Comparison of ENCODE assay signal across 26 mouse cellular contexts in the genomic region with DNA sequence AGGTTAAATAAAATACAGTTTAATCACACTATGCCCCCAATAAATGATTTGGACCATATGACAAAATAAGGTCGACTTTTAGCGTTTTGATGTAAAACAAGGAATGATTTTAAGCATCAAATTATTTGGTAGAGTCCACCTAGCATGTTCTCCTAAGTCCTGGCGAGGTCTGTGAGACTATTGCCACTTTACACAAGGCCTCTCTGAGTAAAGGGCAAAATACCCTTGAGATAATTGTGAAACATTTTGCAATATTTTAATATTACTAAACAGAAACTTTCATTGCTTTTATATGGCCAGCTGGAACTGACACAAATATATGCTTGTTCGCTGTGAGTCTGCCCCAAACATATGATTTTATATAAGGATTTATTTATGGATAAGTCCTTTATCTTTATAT.
DNase-seq lines count a peak whose midpoint lies in the region; ATAC-seq and TF ChIP-seq lines count a peak whose summit lies in the region.
"Had no signal": no experiment of that assay in that cellular context is flagged by ENCODE, and none has a peak within 500 bp of the region (broad histone marks: within the 10 kb centered on the region; RNA-seq: fewer than 3 reads in every experiment).

No protein-coding gene starts in this region.

- no peak for TF ChIP-seq CTCF in liver, adult 2 months (IDR thresholded peaks at IDR 0.05; ENCODE audit: low read depth, low read length)

- TF ChIP-seq POLR2A in liver, adult 2 months (IDR thresholded peaks at IDR 0.05; ENCODE audit: extremely low read depth, insufficient read depth, low read length): no peak

- peaks cover 6% of the 10 kb centered on the region; the same call in 1 of the 2 replicates for H3K4me1 ChIP-seq in embryonic facial prominence, embryonic 13.5 days
- H3K4me1 ChIP-seq in embryonic facial prominence, embryonic 10.5 days: no peaks in the 10 kb centered on the region
- H3K4me1 ChIP-seq in liver, adult 2 months (ENCODE audit: control insufficient read depth, insufficient read depth, low read length): no peaks in the 10 kb centered on the region
- no peaks in the 10 kb centered on the region for H3K4me1 ChIP-seq in liver, embryonic 11.5 days (replicated peaks; ENCODE audit: control insufficient read depth, insufficient read depth, low read length)
- no peaks in the 10 kb centered on the region for H3K4me1 ChIP-seq in lung, embryonic 16.5 days (replicated peaks; ENCODE audit: control insufficient read depth, insufficient read depth, low read length)
- H3K4me1 ChIP-seq: forebrain, embryonic 13.5 days; hindbrain, embryonic 10.5 days; hindbrain, embryonic 13.5 days had no signal

- H3K79me2 ChIP-seq in liver, adult 2 months (ENCODE audit: control insufficient read depth, insufficient read depth, low read length): no peaks in the 10 kb centered on the region

- no peaks in the 10 kb centered on the region for H3K36me3 ChIP-seq in embryonic facial prominence, embryonic 13.5 days
- no peaks in the 10 kb centered on the region for H3K36me3 ChIP-seq in embryonic facial prominence, embryonic 10.5 days (replicated peaks)
- no peaks in the 10 kb centered on the region for H3K36me3 ChIP-seq in liver, adult 2 months (ENCODE audit: control insufficient read depth, insufficient read depth, low read length)
- H3K36me3 ChIP-seq in liver, embryonic 11.5 days (ENCODE audit: control insufficient read depth, insufficient read depth, low read length): no peaks in the 10 kb centered on the region
- no peaks in the 10 kb centered on the region for H3K36me3 ChIP-seq in lung, embryonic 16.5 days (ENCODE audit: control insufficient read depth, insufficient read depth, low read length)
- H3K36me3 ChIP-seq: forebrain, embryonic 10.5 days; G1E; hindbrain, embryonic 10.5 days; hindbrain, embryonic 13.5 days had no signal

- no peak overlapping the region for H3K9ac ChIP-seq in embryonic facial prominence, embryonic 13.5 days
- no peak overlapping the region for H3K9ac ChIP-seq in liver, adult 2 months (ENCODE audit: low read depth, low read length)
- no peak overlapping the region for H3K9ac ChIP-seq in liver, embryonic 11.5 days (ENCODE audit: low read depth, low read length)
- H3K9ac ChIP-seq in lung, embryonic 16.5 days (ENCODE audit: low read length): no peak overlapping the region
- H3K9ac ChIP-seq: forebrain, embryonic 13.5 days; hindbrain, embryonic 13.5 days had no signal

- no peak overlapping the region for H3K4me3 ChIP-seq in embryonic facial prominence, embryonic 13.5 days
- H3K4me3 ChIP-seq in embryonic facial prominence, embryonic 10.5 days: no peak overlapping the region
- H3K4me3 ChIP-seq in liver, adult 2 months (ENCODE audit: insufficient read depth, low read depth, low read length): no peak overlapping the region
- H3K4me3 ChIP-seq in liver, embryonic 11.5 days (ENCODE audit: low read depth, low read length): no peak overlapping the region
- no peak overlapping the region for H3K4me3 ChIP-seq in lung, embryonic 16.5 days (ENCODE audit: low read length)
- H3K4me3 ChIP-seq: forebrain, embryonic 10.5 days; forebrain, embryonic 13.5 days; heart, adult 2 months; hindbrain, embryonic 10.5 days; hindbrain, embryonic 13.5 days had no signal

- no peak for DNase-seq in embryonic facial prominence, embryonic 10.5 days (ENCODE audit: low spot score)
- peak; percentile 5 for DNase-seq in liver, adult 2 months (ENCODE audit: extremely low read depth, low read depth, low spot score)
- no peak for DNase-seq in liver, embryonic 11.5 days (ENCODE audit: low spot score)
- DNase-seq in lung, postnatal 4 days: no peak
- no peak for DNase-seq in layer of hippocampus, postnatal 10 days (ENCODE audit: low spot score in 2 of 2)
- DNase-seq: adrenal gland, postnatal 14 days; B cell, adult 2 months; cerebellum, adult 11 months; cerebellum, adult 2 months; cerebellum, adult 9-11 months; cerebellum, postnatal 25 days; gastrocnemius, postnatal 14 days; heart, adult 2 months; heart, postnatal 36 days had no signal

- H3K9me3 ChIP-seq in embryonic facial prominence, embryonic 13.5 days: no peaks in the 10 kb centered on the region
- H3K9me3 ChIP-seq in embryonic facial prominence, embryonic 10.5 days: no peaks in the 10 kb centered on the region
- H3K9me3 ChIP-seq in liver, embryonic 11.5 days (ENCODE audit: control insufficient read depth, low read length): no peaks in the 10 kb centered on the region
- H3K9me3 ChIP-seq in lung, embryonic 16.5 days (ENCODE audit: control insufficient read depth, low read length): no peaks in the 10 kb centered on the region
- H3K9me3 ChIP-seq: forebrain, embryonic 10.5 days; forebrain, embryonic 13.5 days; G1E; hindbrain, embryonic 10.5 days; hindbrain, embryonic 13.5 days had no signal

- H3K27ac ChIP-seq in embryonic facial prominence, embryonic 13.5 days: 0 out of 2 replicates have a peak overlapping the region, but pooled peaks have one; percentile 5
- no peak overlapping the region for H3K27ac ChIP-seq in embryonic facial prominence, embryonic 10.5 days (replicated peaks)
- H3K27ac ChIP-seq in liver, adult 2 months (replicated peaks; ENCODE audit: insufficient read depth, low read depth, low read length): no peak overlapping the region
- H3K27ac ChIP-seq in liver, embryonic 11.5 days (ENCODE audit: low read depth, low read length): no peak overlapping the region
- peak overlapping the region; percentile 73 for H3K27ac ChIP-seq in lung, embryonic 16.5 days (ENCODE audit: low read length)
- H3K27ac ChIP-seq: forebrain, embryonic 10.5 days; forebrain, embryonic 13.5 days; hindbrain, embryonic 10.5 days; hindbrain, embryonic 13.5 days had no signal

- H3K4me2 ChIP-seq in embryonic facial prominence, embryonic 13.5 days: no peak overlapping the region
- H3K4me2 ChIP-seq in liver, embryonic 11.5 days: no peak overlapping the region
- no peak overlapping the region for H3K4me2 ChIP-seq in lung, embryonic 16.5 days (ENCODE audit: low read depth, low read length)
- H3K4me2 ChIP-seq: forebrain, embryonic 13.5 days; heart, embryonic 11.5 days; hindbrain, embryonic 13.5 days had no signal

- ATAC-seq in embryonic facial prominence, embryonic 13.5 days (ENCODE audit: insufficient number of reproducible peaks, insufficient read depth, low FRiP score, low TSS enrichment, low read depth): no peak
- no peak for ATAC-seq in liver, embryonic 11.5 days (replicated peaks; ENCODE audit: low FRiP score)
- no peak for ATAC-seq in lung, embryonic 16.5 days (ENCODE audit: low read depth)
- ATAC-seq: forebrain, embryonic 13.5 days; forebrain, embryonic 16.5 days; hindbrain, embryonic 16.5 days; Patski had no signal

- WGBS in embryonic facial prominence, embryonic 13.5 days: 82% methylated on average over 4 of the region's 4 CpGs
- WGBS in embryonic facial prominence, embryonic 10.5 days: 86% methylated on average over 4 of the region's 4 CpGs
- 75% methylated on average over 4 of the region's 4 CpGs for WGBS in liver, adult 2 months
- 77% methylated on average over 4 of the region's 4 CpGs for WGBS in liver, embryonic 11.5 days
- WGBS in lung, embryonic 16.5 days: 70% methylated on average over 4 of the region's 4 CpGs

- H3K27me3 ChIP-seq in embryonic facial prominence, embryonic 13.5 days: no peaks in the 10 kb centered on the region
- H3K27me3 ChIP-seq in embryonic facial prominence, embryonic 10.5 days (replicated peaks; ENCODE audit: low read depth, poor library complexity, severe bottlenecking): no peaks in the 10 kb centered on the region
- H3K27me3 ChIP-seq in liver, adult 2 months (ENCODE audit: control insufficient read depth, insufficient read depth, low read length): no peaks in the 10 kb centered on the region
- no peaks in the 10 kb centered on the region for H3K27me3 ChIP-seq in liver, embryonic 11.5 days (replicated peaks; ENCODE audit: control insufficient read depth, insufficient read depth, low read length)
- H3K27me3 ChIP-seq in lung, embryonic 16.5 days (ENCODE audit: control insufficient read depth, insufficient read depth, low read depth, low read length): no peaks in the 10 kb centered on the region
- H3K27me3 ChIP-seq: CH12.LX; forebrain, embryonic 13.5 days; hindbrain, embryonic 13.5 days; Patski had no signal

Comparison
In these comparisons a context has a peak if more than half of its experiments do, and no peak if none do; other contexts are left out.
1. H3K27ac ChIP-seq: peak in embryonic facial prominence, embryonic 13.5 days (single experiment) and lung, embryonic 16.5 days (single experiment); none in embryonic facial prominence, embryonic 10.5 days (single experiment), liver, adult 2 months (single experiment) and liver, embryonic 11.5 days (single experiment).